Mouse (Mus musculus) lung, embryonic 14.5 days (tissue): ENCODE measurements at regions not wholly inside any gene's neighbourhood (a gene's known extent, or its start where the extent isn't known, plus 50 kb on each side); places are given as distances from the start of the nearest gene placed in this dataset.

Experiments used
- ATAC-seq: fragments of 200-750 bp; cut with Nextera tagmentation; 2 replicates; pipeline ENCODE4 v1.8.0; 2017; ENCODE audit warnings: mild to moderate bottlenecking, moderate TSS enrichment, moderate library complexity; ENCODE audit not compliant: insufficient read depth
- DNase-seq: peaks from one replicate; pipeline ENCODE4 v3.0.0-alpha.2; 2015
- H3K27ac ChIP-seq: fragments of 300-500 bp; sonication (generic); 2 replicates; pipeline ENCODE4 v1.5.1; 2014; ENCODE audit warnings: low read depth, mild to moderate bottlenecking, moderate library complexity
- H3K27me3 ChIP-seq: fragments of 300-500 bp; sonication (generic); 2 replicates; pipeline ENCODE4 v1.6.1; 2014; ENCODE audit warnings: low read length, control low read depth; ENCODE audit not compliant: insufficient read depth
- H3K36me3 ChIP-seq: fragments of 300-500 bp; sonication (generic); 2 replicates; pipeline ENCODE4 v1.6.1; 2014; ENCODE audit warnings: control low read depth; ENCODE audit not compliant: insufficient read depth
- H3K4me1 ChIP-seq: fragments of 300-500 bp; sonication (generic); 2 replicates; pipeline ENCODE4 v1.6.1; 2014; ENCODE audit warnings: antibody characterized with exemption, control low read depth; ENCODE audit not compliant: insufficient read depth
- H3K4me2 ChIP-seq: fragments of 300-500 bp; sonication (generic); 2 replicates; pipeline ENCODE4 v1.6.1; 2014; ENCODE audit warnings: mild to moderate bottlenecking
- H3K4me3 ChIP-seq: fragments of 300-500 bp; sonication (generic); 2 replicates; pipeline ENCODE4 v1.5.1; 2014; ENCODE audit warnings: low read depth, low read length
- H3K9ac ChIP-seq: fragments of 300-500 bp; sonication (generic); 2 replicates; pipeline ENCODE4 v1.6.1; 2014
- H3K9me3 ChIP-seq: fragments of 300-500 bp; sonication (generic); 2 replicates; pipeline ENCODE4 v1.6.1; 2016; ENCODE audit warnings: low read depth, low read length, control low read depth
- CTCF ChIP-seq: IDR thresholded peaks from 2 replicates; pipeline ENCODE4 v1.5.1; 2016; ENCODE audit warnings: antibody characterized with exemption, low read depth
- WGBS: fragments of 180-500 bp; shearing (Covaris S2); extraction: QIAGEN DNeasy Blood & Tissue Kit; methylation state at CpG from one replicate; pipeline ENCODE4 v1.1.7; 2014; 5-methylcytosine and 5-hydroxymethylcytosine counted together

DNA sequence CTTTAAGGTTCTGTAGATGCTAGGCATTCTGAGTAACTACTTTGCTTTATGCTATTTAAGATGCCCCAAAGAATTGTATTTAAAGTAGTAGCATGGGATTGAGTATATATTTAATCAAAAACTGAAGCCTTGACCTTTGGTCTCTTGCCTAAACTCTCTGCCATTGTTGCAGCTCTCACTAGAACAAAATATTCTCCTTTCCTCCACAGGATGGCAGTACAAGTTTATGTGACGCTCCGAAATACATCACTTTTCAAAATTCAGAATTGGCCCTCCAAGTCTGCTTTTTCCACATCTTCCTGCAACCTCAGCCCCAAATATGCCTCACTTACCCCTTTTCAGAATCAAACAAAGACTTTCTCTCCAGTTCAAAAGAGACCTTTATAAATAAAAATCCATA is 678.1 kb downstream of the Kcna4 start:
- no peak overlapping the region for H3K9ac ChIP-seq
- DNase-seq: peak; percentile 49
- no peak overlapping the region for H3K4me3 ChIP-seq

GRCm38 (mm10) chr2:107969526-107969925 is 679.1 kb downstream of the Kcna4 start:
- no peak overlapping the region for H3K27ac ChIP-seq
- H3K9ac ChIP-seq: no peak overlapping the region
- H3K27me3 ChIP-seq: no peaks in the 10 kb centered on the region
- no peaks in the 10 kb centered on the region for H3K4me1 ChIP-seq
- peak; percentile 27 for TF ChIP-seq CTCF
- no peaks in the 10 kb centered on the region for H3K36me3 ChIP-seq
- 85% methylated on average over 2 of the region's 2 CpGs for WGBS
- ATAC-seq (no peak), DNase-seq (peak; percentile 24)
- no peak overlapping the region for H3K4me2 ChIP-seq
- no peak overlapping the region for H3K4me3 ChIP-seq
- no peaks in the 10 kb centered on the region for H3K9me3 ChIP-seq

More for the DNA sequence above, 678.1 kb downstream of the Kcna4 start:
- Histone ChIP-seq H3K9me3 (no peaks in the 10 kb centered on the region), H3K27me3 (no peaks in the 10 kb centered on the region), H3K27ac (no peak overlapping the region), H3K4me2 (no peak overlapping the region), H3K4me1 (no peaks in the 10 kb centered on the region), H3K36me3 (no peaks in the 10 kb centered on the region)
- no peak for ATAC-seq
- WGBS: 52% methylated on average over 2 of the region's 2 CpGs
- TF ChIP-seq CTCF: peak; percentile 43

- H3K9me3 ChIP-seq: no peaks in the 10 kb centered on the region
- DNase-seq (peak; percentile 19), ATAC-seq (no peak)
- no peaks in the 10 kb centered on the region for H3K36me3 ChIP-seq
- H3K4me2 ChIP-seq: no peak overlapping the region
- no peaks in the 10 kb centered on the region for H3K4me1 ChIP-seq
- no peaks in the 10 kb centered on the region for H3K27me3 ChIP-seq
- no peak overlapping the region for H3K4me3 ChIP-seq
- peak; percentile 12; the same call in 1 of the 2 replicates for TF ChIP-seq CTCF
- no peak overlapping the region for H3K9ac ChIP-seq
- 63% methylated on average over 4 of the region's 4 CpGs for WGBS
- H3K27ac ChIP-seq: no peak overlapping the region
These were observed 683.1 kb downstream of the Kcna4 start for GRCm38 (mm10) chr2:107973528-107973927.

DNA sequence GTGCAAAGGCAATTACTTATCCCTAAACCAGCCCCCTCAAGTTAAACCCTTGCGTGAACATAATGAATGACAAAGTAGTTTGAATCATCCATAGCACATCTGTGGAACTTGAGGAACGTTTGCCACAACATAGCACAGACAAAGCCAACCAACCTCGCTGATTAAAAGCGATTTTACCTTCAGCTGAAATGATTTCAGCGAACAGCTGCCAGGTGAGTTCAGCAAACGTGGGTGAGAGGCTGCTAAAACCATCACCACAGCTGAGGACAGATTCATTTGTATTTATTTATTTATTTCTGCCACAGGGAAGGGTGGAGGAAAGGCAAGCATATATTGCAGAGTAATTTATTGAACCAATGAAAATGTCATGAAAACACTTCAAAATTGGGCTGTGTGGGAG is 704.4 kb downstream of the Kcna4 start:
- no peak overlapping the region for H3K4me2 ChIP-seq
- WGBS: 62% methylated on average over 6 of the region's 6 CpGs
- no peak for TF ChIP-seq CTCF

DNA sequence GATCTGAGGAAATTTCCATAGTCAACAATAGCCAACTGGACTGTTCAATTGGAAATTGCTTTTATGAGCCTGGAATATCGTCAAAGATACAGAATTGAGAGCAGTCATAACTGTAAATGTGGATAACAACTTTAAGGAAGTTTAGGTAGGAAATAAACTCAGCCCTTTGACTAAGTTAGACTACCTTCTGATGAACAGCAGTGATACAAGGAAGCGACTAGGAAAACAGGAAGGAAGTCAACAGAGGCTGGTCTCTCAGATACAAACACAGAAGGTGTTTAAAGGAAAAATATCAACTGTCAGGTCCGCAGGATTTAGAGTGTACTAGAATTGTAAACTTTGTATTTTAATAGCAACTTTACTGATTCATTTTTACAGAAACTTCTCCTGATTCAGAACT is 721.1 kb downstream of the Kcna4 start:
- ATAC-seq: no peak
- Histone ChIP-seq H3K27me3 (no peaks in the 10 kb centered on the region), H3K9me3 (no peaks in the 10 kb centered on the region), H3K27ac (no peak overlapping the region), H3K36me3 (no peaks in the 10 kb centered on the region), H3K4me3 (no peak overlapping the region), H3K4me1 (no peaks in the 10 kb centered on the region), H3K9ac (no peak overlapping the region), H3K4me2 (no peak overlapping the region)
- DNase-seq: no peak
- 76% methylated on average over 3 of the region's 3 CpGs for WGBS
- no peak for TF ChIP-seq CTCF

More for the DNA sequence above, 704.4 kb downstream of the Kcna4 start:
- no peaks in the 10 kb centered on the region for H3K36me3 ChIP-seq
- no peak for DNase-seq
- no peaks in the 10 kb centered on the region for H3K9me3 ChIP-seq
- no peaks in the 10 kb centered on the region for H3K4me1 ChIP-seq
- no peak overlapping the region for H3K27ac ChIP-seq
- ATAC-seq: no peak
- H3K9ac ChIP-seq: no peak overlapping the region
- H3K27me3 ChIP-seq: no peaks in the 10 kb centered on the region
- no peak overlapping the region for H3K4me3 ChIP-seq

- H3K27ac ChIP-seq: no peak overlapping the region
- H3K27me3 ChIP-seq: no peaks in the 10 kb centered on the region
- no peaks in the 10 kb centered on the region for H3K9me3 ChIP-seq
- 20% methylated on average over 3 of the region's 3 CpGs for WGBS
- H3K9ac ChIP-seq: no peak overlapping the region
- no peaks in the 10 kb centered on the region for H3K4me1 ChIP-seq
- H3K4me3 ChIP-seq: no peak overlapping the region
- no peak for DNase-seq
- H3K36me3 ChIP-seq: no peaks in the 10 kb centered on the region
- ATAC-seq: no peak
- no peak overlapping the region for H3K4me2 ChIP-seq
- TF ChIP-seq CTCF: no peak
These were observed 732.8 kb downstream of the Kcna4 start for GRCm38 (mm10) chr2:108023206-108023605.

DNA sequence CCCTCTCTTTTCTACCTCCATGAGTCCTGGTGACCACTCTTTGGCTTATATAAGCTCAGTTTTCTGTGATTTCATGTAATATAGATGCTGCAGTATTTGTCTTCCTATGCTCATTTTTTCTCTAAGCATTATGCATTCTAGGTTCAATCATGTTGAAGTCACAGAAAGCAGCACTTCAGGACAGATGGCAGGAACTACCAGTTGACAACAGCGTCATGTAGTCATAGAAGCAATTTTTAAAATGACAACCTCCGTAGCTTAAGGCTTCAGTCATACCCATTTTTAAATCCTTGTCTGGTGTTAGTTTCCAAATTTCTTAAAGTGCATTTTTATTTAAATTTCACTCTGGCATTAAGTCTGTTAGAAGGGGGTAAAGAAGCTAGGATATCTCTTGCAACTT is 740.2 kb downstream of the Kcna4 start:
- Histone ChIP-seq H3K4me3 (no peak overlapping the region), H3K9me3 (no peaks in the 10 kb centered on the region), H3K9ac (no peak overlapping the region), H3K27me3 (no peaks in the 10 kb centered on the region), H3K27ac (no peak overlapping the region), H3K4me1 (no peaks in the 10 kb centered on the region), H3K4me2 (no peak overlapping the region), H3K36me3 (no peaks in the 10 kb centered on the region)
- ATAC-seq: no peak
- no peak for DNase-seq
- WGBS: 87% methylated on average over 2 of the region's 2 CpGs
- no peak for TF ChIP-seq CTCF

DNA sequence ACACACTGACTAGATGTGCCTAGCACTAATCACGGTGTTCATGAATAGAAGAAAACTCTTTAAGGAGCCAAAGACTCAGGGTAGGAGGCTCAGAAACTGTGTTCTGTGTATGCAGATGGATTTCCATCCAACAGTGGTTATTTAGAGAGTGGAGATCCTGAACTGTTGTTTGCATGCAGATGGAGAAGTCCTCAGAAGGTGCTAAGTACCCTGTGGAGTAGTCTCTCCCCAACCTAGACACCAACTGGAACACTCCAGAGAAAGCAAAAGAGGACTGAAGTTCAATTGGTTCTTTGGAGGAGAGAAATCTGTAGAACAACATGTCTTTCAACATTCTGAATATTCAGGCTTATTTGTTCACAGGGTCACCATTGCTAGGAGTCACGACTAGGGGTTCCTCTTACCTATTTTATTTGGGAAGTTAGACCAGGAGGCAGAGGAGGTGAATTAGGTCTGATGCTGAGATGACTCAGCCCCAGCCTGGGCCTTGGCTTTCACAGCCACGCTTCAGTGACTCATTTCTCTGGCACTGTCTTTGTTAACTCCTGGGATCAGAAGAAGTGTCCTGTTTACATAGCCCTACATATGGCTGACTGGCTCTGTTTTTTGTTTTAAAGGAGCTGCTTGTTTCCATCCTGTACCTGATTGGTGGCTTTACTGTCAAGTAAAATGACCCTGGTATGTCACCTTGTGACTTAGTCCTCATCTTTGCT is 742.0 kb downstream of the Kcna4 start:
- Histone ChIP-seq H3K27me3 (no peaks in the 10 kb centered on the region), H3K4me1 (no peaks in the 10 kb centered on the region), H3K9me3 (no peaks in the 10 kb centered on the region), H3K9ac (no peak overlapping the region), H3K36me3 (no peaks in the 10 kb centered on the region), H3K4me3 (no peak overlapping the region), H3K27ac (no peak overlapping the region), H3K4me2 (no peak overlapping the region)
- DNase-seq (no peak), ATAC-seq (no peak)
- 57% methylated on average over 3 of the region's 3 CpGs for WGBS
- no peak for TF ChIP-seq CTCF
